Mouse (Mus musculus): ENCODE data around the gene Tex46.

The Tex46 gene

Small RNAs within 50 kb of the gene (microRNA-seq; reads per million reads assigned to microRNA genes)
- 0 reads per million in 2 experiments for gene Gm22180

Data from adrenal gland (tissue).